Mouse (Mus musculus): ENCODE results near the gene Rcan2. TPM values are rescaled to one million over a fixed set of nuclear protein-coding genes. Genes with fewer than 3 reads are reported as not detected.
A peak's percentile ranks its signal among the peaks of the same experiment; 100 is the strongest.

Rcan2 gene
- total and polyA plus RNA-seq, 2 experiments, result 1.4 to 4.0 TPM

GRCm38 (mm10) chr17:44058145-44058544 is 257.0 kb downstream of the Rcan2 start:
- H3K9ac ChIP-seq (ENCODE audit: low read depth, low read length), result no peak overlapping the region
- no peak overlapping the region for H3K4me3 ChIP-seq (ENCODE audit: insufficient read depth, low read depth, low read length)
- H3K36me3 ChIP-seq (ENCODE audit: control insufficient read depth, insufficient read depth, low read length), result no peaks in the 10 kb centered on the region
- no peak for DNase-seq (ENCODE audit: extremely low read depth, low read depth, low spot score)
- H3K79me2 ChIP-seq (ENCODE audit: control insufficient read depth, insufficient read depth, low read length), result no peaks in the 10 kb centered on the region
- no peak overlapping the region for H3K27ac ChIP-seq (replicated peaks; ENCODE audit: insufficient read depth, low read depth, low read length)
- H3K4me1 ChIP-seq (ENCODE audit: control insufficient read depth, insufficient read depth, low read length), result peaks cover 1% of the 10 kb centered on the region; the same call in 1 of the 2 replicates
- no peaks in the 10 kb centered on the region for H3K27me3 ChIP-seq (ENCODE audit: control insufficient read depth, insufficient read depth, low read length)
- TF ChIP-seq POLR2A (IDR thresholded peaks at IDR 0.05; ENCODE audit: extremely low read depth, insufficient read depth, low read length) (no peak), CTCF (IDR thresholded peaks at IDR 0.05; ENCODE audit: low read depth, low read length) (no peak)

- Histone ChIP-seq H3K4me1 (ENCODE audit: control insufficient read depth, insufficient read depth, low read length) (no peaks in the 10 kb centered on the region; the same call in 1 of the 2 replicates), H3K36me3 (ENCODE audit: control insufficient read depth, insufficient read depth, low read length) (no peaks in the 10 kb centered on the region), H3K27ac (replicated peaks; ENCODE audit: insufficient read depth, low read depth, low read length) (no peak overlapping the region), H3K9ac (ENCODE audit: low read depth, low read length) (no peak overlapping the region), H3K79me2 (ENCODE audit: control insufficient read depth, insufficient read depth, low read length) (no peaks in the 10 kb centered on the region), H3K27me3 (ENCODE audit: control insufficient read depth, insufficient read depth, low read length) (no peaks in the 10 kb centered on the region), H3K4me3 (ENCODE audit: insufficient read depth, low read depth, low read length) (no peak overlapping the region)
- TF ChIP-seq CTCF (IDR thresholded peaks at IDR 0.05; ENCODE audit: low read depth, low read length) (no peak), POLR2A (IDR thresholded peaks at IDR 0.05; ENCODE audit: extremely low read depth, insufficient read depth, low read length) (no peak)
- WGBS, result 100% methylated on average over 1 of the region's 1 CpGs
- DNase-seq (ENCODE audit: extremely low read depth, low read depth, low spot score), result no peak
Measured at GRCm38 (mm10) chr17:44060781-44061180, 259.6 kb downstream of the Rcan2 start.

GRCm38 (mm10) chr17:44061289-44061890 is 260.2 kb downstream of the Rcan2 start:
- Histone ChIP-seq H3K27ac (replicated peaks; ENCODE audit: insufficient read depth, low read depth, low read length) (no peak overlapping the region), H3K79me2 (ENCODE audit: control insufficient read depth, insufficient read depth, low read length) (no peaks in the 10 kb centered on the region), H3K4me3 (ENCODE audit: insufficient read depth, low read depth, low read length) (no peak overlapping the region), H3K36me3 (ENCODE audit: control insufficient read depth, insufficient read depth, low read length) (no peaks in the 10 kb centered on the region), H3K27me3 (ENCODE audit: control insufficient read depth, insufficient read depth, low read length) (no peaks in the 10 kb centered on the region), H3K4me1 (ENCODE audit: control insufficient read depth, insufficient read depth, low read length) (no peaks in the 10 kb centered on the region; the same call in 1 of the 2 replicates), H3K9ac (ENCODE audit: low read depth, low read length) (no peak overlapping the region)
- peak; percentile 21 for DNase-seq (ENCODE audit: extremely low read depth, low read depth, low spot score)
- 68% methylated on average over 5 of the region's 5 CpGs for WGBS
- no peak for TF ChIP-seq CTCF (IDR thresholded peaks at IDR 0.05; ENCODE audit: low read depth, low read length)
- no peak for TF ChIP-seq POLR2A (IDR thresholded peaks at IDR 0.05; ENCODE audit: extremely low read depth, insufficient read depth, low read length)

- Histone ChIP-seq H3K9ac (ENCODE audit: low read depth, low read length) (no peak overlapping the region), H3K4me3 (ENCODE audit: insufficient read depth, low read depth, low read length) (no peak overlapping the region), H3K4me1 (ENCODE audit: control insufficient read depth, insufficient read depth, low read length) (peaks cover 9% of the 10 kb centered on the region), H3K27me3 (ENCODE audit: control insufficient read depth, insufficient read depth, low read length) (no peaks in the 10 kb centered on the region), H3K79me2 (ENCODE audit: control insufficient read depth, insufficient read depth, low read length) (no peaks in the 10 kb centered on the region), H3K27ac (replicated peaks; ENCODE audit: insufficient read depth, low read depth, low read length) (no peak overlapping the region), H3K36me3 (ENCODE audit: control insufficient read depth, insufficient read depth, low read length) (no peaks in the 10 kb centered on the region)
- WGBS, result 89% methylated on average over 6 of the region's 6 CpGs
- TF ChIP-seq CTCF (IDR thresholded peaks at IDR 0.05; ENCODE audit: low read depth, low read length), result no peak
- TF ChIP-seq POLR2A (IDR thresholded peaks at IDR 0.05; ENCODE audit: extremely low read depth, insufficient read depth, low read length), result no peak
- no peak for DNase-seq (ENCODE audit: extremely low read depth, low read depth, low spot score)
Measured at GRCm38 (mm10) chr17:44068876-44069275, 267.7 kb downstream of the Rcan2 start.

GRCm38 (mm10) chr17:44071680-44072079 is 270.5 kb downstream of the Rcan2 start:
- Histone ChIP-seq H3K79me2 (ENCODE audit: control insufficient read depth, insufficient read depth, low read length) (no peaks in the 10 kb centered on the region), H3K4me3 (ENCODE audit: insufficient read depth, low read depth, low read length) (no peak overlapping the region), H3K27ac (replicated peaks; ENCODE audit: insufficient read depth, low read depth, low read length) (peak overlapping the region; percentile 38), H3K9ac (ENCODE audit: low read depth, low read length) (no peak overlapping the region), H3K4me1 (ENCODE audit: control insufficient read depth, insufficient read depth, low read length) (peaks cover 13% of the 10 kb centered on the region), H3K27me3 (ENCODE audit: control insufficient read depth, insufficient read depth, low read length) (no peaks in the 10 kb centered on the region), H3K36me3 (ENCODE audit: control insufficient read depth, insufficient read depth, low read length) (no peaks in the 10 kb centered on the region)
- TF ChIP-seq CTCF (IDR thresholded peaks at IDR 0.05; ENCODE audit: low read depth, low read length) (no peak), POLR2A (IDR thresholded peaks at IDR 0.05; ENCODE audit: extremely low read depth, insufficient read depth, low read length) (no peak)
- peak; percentile 72 for DNase-seq (ENCODE audit: extremely low read depth, low read depth, low spot score)

- Histone ChIP-seq H3K9ac (ENCODE audit: low read depth, low read length) (0 out of 2 replicates have a peak overlapping the region, but pooled peaks have one; percentile 1), H3K4me3 (ENCODE audit: insufficient read depth, low read depth, low read length) (no peak overlapping the region), H3K79me2 (ENCODE audit: control insufficient read depth, insufficient read depth, low read length) (no peaks in the 10 kb centered on the region), H3K4me1 (ENCODE audit: control insufficient read depth, insufficient read depth, low read length) (peaks cover 10% of the 10 kb centered on the region), H3K27me3 (ENCODE audit: control insufficient read depth, insufficient read depth, low read length) (no peaks in the 10 kb centered on the region), H3K36me3 (ENCODE audit: control insufficient read depth, insufficient read depth, low read length) (no peaks in the 10 kb centered on the region), H3K27ac (replicated peaks; ENCODE audit: insufficient read depth, low read depth, low read length) (peak overlapping the region; percentile 53)
- WGBS, result 40% methylated on average over 3 of the region's 3 CpGs
- peak; percentile 62 for DNase-seq (ENCODE audit: extremely low read depth, low read depth, low spot score)
- TF ChIP-seq CTCF (IDR thresholded peaks at IDR 0.05; ENCODE audit: low read depth, low read length) (no peak), POLR2A (IDR thresholded peaks at IDR 0.05; ENCODE audit: extremely low read depth, insufficient read depth, low read length) (no peak)
Measured at GRCm38 (mm10) chr17:44075601-44076000, 274.4 kb downstream of the Rcan2 start.
